Mouse (Mus musculus): ENCODE measurements around the gene Ccdc97.

The Ccdc97 gene

DNA sequence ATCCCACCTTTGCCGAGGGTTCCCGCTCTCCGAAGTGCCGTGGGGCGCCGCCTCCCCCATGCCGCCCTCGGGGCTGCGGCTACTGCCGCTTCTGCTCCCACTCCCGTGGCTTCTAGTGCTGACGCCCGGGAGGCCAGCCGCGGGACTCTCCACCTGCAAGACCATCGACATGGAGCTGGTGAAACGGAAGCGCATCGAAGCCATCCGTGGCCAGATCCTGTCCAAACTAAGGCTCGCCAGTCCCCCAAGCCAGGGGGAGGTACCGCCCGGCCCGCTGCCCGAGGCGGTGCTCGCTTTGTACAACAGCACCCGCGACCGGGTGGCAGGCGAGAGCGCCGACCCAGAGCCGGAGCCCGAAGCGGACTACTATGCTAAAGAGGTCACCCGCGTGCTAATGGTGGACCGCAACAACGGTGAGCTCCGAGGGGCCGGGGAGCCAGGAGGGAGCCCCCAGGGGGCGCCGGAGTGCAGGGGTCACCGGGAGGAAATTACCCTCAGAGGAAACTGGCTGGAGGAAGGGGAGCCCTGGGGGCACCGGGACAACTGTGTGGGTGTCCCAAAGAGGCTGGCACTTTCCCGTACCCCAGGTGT lies 31.0 kb downstream of the Ccdc97 start:
- DNase-seq, result no peak

DNA sequence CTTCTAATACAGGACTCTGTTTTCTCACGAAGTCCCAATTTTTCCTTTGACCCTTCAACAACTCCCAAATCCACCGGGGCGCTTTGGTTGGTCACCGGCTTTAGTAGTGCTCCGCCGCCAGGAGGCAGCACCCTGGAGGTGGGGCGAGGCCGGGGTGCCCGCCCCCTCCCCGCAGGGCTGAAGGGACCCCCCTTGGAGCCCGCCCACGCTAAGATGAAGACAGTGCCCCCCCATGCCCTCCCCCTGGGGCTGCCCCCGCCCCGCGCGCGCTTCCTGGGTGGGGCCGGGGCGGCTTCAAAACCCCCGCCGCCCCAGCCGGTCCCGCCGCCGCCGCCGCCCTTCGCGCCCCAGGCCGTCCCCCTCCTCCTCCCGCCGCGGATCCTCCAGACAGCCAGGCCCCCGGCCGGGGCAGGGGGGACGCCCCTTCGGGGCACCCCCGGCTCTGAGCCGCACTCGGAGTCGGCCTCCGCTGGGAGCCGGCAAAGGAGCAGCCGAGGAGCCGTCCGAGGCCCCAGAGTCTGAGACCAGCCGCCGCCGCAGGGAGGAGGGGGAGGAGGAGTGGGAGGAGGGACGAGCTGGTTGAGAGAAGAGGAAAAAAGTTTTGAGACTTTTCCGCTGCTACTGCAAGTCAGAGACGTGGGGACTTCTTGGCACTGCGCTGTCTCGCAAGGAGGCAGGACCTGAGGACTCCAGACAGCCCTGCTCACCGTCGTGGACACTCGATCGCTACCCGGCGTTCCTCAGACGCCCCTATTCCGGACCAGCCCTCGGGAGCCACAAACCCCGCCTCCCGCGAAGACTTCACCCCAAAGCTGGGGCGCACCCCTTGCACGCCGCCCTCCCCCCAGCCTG lies 32.0 kb downstream of the Ccdc97 start, which contains the start of gene Tgfb1:
Gene Tgfb1, plus strand, starts transcription at position 323 of the 852 bp plus-strand sequence.
- no peak for DNase-seq

DNA sequence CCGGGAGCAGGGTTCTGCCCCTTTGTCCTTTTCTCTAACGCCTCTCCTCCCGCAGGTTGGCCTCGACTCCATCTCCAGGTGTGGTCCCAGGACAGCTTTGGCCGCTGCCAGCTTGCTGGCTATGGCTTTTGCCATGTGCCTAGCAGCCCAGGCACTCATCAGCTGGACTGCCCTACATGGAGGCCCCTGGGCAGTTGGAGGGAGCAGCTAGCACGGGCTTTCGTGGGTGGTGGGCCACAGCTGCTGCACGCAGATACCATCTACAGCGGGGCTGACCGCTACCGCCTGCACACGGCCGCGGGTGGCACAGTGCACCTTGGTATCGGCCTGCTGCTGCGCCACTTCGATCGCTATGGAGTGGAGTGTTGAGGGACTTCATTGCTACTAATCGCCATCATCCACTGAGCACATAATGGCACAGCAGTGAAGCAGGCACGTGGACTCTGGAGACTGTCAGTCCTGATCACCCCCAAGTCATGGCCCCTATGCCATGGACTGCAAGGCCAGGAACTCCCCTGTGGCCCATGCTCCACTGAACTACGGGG lies 32.9 kb downstream of the Ccdc97 start:
- no peak for DNase-seq

DNA sequence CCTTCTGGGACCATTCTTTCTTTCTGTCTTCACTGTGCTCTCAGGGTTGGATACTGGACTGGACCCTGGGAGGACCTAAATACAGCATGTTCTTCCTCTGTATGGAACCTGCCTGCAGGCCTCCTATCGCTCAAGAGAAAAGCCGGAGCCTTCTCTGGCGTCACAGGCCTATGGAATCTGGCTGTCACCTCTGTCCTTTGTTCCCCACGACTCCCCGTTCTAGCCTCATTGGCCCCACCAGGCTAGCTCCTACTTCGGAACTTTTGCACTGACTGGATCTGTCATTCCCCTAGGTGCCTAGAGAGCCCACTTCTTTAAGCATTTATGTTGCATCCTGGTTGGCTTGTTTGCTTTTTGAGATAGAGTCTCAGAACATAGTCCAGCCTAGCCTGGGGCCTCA lies 34.2 kb downstream of the Ccdc97 start:
- no peak for DNase-seq

DNA sequence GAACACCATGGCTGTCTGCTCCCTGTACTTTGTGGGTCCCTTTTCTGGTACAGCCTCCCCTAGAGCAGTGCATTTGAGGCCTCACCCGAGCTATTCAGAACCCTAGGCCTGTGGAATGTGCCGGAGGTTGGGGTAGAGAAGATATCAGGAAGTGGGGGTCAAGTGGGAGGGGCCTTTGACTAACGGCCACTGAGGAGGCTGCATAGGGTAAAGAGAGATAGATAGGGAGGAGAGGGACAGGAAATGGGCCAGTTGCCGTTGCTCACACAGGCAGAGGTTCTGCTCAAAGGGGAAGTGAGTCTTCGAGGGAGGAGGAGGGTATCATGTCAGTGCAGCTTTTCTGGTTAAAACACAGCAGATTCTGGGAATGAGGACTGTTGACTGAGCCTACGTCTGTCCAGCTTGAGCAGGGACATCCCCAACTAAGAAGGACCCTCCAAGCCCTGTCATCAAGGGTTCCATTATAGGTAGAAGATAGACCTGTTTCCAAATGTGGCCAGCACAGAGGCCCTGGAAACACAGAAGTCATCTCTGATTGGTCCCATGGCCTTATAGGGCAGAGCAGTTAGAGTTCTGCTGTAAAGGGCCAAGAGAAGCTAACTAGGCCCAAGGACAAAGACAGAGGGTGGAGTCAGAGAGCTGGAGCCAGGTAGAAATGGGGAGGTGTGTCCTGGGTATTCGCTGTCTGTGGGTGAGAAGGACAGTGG lies 35.3 kb downstream of the Ccdc97 start:
- no peak for DNase-seq

DNA sequence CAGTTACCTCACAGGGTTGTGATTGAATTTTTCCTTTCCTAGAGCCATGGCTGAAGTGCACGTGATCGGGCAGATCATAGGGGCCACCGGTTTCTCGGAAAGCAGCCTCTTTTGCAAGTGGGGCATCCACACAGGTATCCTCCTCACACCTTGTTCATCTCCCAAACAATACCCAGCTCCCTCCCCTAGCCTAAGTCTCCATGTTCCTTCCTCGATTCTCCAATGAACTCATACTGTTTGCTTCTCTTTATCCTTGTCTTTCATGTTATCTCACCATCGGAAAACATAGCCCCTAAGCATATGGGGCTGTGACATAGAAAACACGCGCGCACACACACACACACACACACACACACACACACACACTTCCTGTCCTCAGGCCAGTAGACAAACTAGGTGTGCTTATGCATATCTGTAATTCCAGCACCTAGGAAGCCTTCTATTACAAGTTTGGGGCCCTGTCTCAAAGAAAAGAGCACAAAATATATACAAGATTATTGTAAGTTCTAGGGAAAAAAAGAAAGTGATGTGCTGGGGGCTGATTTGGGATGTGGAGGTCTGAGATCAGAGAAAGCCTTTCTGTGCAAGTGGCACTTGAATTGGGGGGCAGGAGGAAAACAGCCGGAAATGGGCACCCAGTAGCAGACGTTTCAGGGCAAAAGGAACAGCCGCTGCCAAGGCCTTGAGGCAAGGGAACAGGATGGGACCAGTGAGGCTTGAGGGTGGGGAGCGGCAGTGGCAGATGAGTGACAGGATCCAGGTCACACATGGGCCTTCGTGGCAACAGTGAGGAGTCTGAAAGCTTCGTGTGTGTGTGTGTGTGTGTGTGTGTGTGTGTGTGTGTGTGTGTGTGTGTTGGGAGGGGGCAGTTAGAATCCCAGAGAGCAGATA lies 37.3 kb downstream of the Ccdc97 start:
- no peak for DNase-seq

DNA sequence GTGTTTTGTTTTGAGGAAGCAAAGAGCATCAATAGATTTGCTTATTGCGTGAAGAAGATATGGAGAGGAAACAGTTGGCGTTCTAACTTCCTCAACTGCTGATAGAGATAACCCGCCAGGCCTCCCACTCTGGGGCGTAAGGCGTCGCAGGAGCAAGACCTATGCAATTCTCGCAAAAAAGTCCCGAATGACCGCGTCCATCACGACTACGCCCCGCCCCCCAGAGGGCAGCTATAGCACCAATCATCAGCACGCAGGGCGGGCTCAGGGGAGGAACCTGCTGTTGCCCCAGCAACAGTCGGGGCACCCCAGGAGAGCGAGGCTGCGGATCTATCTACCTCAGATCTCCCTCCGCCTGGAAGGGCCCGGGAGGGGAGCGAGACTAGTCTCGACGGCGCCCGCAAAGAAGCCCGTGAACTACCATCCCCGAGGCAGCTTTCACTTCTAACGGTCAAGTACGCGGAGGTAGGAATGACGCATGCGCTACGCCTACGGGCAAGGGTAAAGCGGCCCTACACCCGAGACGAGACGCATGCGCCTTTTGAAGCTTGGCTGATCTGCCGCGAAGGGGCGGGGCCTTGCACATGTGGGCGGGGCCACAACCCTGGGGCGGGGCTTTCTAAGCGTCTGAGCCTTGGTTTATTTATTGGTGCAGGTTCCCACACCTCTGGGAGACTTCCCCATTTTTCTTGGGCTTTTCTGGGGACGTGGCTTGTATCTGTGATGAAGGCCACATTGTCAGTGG lies 38.2 kb downstream of the Ccdc97 start, which contains the start of gene B9d2:
Gene B9d2, plus strand, starts transcription at position 267 of the 745 bp plus-strand sequence.
- peak; percentile 92 for DNase-seq

DNA sequence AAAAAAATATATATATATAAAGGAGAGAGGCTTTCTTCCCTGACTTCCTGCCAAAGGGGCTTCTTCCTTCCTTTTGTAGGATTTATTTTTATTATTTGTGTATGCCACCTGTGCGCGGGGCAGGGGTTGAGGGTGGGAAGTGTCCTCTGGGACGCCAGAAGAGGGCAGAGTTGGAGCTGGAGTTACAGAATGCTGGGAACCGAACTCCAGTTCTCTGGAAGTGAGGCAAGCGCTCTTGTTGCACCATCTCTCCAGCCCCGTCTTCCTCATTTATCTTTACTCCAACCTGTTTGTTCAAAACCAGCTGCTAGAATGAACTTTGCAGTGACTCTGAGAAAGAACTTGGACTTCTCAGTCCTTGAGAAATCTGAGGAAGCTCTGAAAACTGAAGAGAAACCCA lies 38.9 kb downstream of the Ccdc97 start:
- no peak for DNase-seq

DNA sequence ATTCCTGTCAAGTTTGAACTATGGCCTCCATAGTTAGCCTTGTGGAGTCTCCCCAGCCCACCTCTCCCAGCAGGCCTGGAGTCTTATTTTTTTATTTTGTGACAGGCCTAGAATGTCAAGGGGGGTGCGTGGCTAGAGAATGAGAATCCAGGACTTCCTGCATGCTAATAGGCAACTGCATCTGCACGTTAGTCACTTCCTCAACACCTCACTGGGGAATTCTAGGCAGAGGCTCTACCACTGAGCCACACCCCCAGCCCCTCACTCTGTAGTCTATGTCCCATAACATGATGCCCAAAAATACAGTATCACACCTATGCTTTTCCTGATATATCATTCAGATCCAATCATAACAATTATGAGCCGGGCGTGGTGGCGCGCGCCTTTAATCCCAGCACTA lies 41.9 kb downstream of the Ccdc97 start:
- DNase-seq, result no peak

DNA sequence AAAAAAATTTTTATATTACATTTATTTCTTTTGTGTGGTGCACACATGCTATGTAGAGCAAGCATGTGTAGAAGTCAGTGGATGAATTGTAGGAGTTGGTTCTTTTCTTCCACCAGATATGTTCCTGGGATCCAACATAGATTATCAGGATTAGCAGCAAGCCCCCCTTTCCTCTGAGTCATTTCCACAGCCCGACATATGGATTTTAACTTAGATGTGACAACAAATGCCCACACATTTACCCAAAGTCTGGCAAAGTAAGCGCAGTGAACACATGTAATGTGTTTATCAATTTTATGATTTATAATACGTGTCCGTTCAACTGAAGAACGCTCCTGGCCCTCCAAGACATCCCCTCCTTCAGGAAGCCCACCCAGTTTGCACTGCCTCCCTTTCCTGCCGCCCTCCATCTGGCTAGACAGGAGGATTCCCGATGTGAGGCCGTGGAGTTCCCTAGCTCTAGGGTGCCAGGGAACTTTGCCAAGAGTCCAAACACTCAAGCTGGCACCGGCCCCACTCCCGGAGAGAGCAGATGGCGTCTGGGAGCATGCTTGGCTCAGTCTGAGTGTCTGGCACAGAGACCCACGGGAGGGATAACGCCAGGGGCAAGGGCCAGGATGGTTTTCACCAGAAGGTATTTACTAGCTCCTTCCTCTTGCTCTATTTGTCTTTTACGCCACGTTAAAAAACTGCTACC lies 42.7 kb downstream of the Ccdc97 start:
- peak; percentile 90 for DNase-seq

DNA sequence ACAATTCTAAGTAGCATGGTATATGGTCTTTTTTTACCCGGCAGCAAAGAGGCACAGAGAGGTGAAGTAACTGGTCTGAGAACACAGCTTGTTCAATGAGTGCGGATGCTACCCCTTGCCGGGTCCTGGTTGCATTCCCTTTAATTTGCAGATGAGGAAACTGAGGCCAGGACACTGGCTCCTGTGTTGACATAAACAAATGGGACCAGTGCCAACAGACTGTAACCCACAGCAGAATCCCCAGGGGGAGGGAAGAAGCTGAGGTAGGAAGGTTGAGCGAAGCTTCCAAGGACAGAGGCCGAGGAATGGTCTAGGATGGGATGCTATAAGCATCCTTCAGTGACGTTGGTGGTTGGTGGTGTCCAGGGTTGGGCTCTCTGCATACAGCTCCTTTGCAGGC lies 43.5 kb downstream of the Ccdc97 start:
- DNase-seq, result no peak

DNA sequence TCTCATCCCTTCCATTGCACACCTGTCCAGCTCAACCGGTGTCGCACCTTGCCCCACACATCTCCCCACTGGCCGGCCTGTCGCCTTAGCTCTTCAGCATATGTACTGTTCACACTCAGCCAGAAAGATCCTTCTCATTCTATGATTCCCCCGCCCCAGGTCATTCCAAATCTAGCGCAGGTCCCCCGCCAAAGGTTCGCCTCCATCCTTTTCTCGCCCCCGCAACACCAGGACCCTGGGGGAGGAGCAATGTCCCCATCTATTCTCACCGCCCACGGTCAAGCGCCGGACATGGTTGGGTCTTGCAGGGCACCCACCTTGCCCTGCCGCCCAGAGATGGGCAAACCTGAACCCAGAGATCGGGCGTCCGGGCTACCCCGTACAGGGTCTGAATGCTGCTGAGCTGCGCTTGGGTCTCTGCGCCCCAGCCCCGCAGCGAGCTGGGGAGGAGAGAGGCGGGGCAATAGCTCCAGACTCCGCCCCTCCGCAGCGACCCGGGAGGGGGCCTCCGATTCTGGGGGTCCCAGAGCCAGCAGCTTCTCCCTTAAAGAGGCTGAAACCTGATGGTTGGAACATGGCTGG lies 44.1 kb downstream of the Ccdc97 start, which contains the start of gene Tmem91:
Gene Tmem91, minus strand, starts transcription at position 448 of the 582 bp plus-strand sequence.
- no peak for DNase-seq

DNA sequence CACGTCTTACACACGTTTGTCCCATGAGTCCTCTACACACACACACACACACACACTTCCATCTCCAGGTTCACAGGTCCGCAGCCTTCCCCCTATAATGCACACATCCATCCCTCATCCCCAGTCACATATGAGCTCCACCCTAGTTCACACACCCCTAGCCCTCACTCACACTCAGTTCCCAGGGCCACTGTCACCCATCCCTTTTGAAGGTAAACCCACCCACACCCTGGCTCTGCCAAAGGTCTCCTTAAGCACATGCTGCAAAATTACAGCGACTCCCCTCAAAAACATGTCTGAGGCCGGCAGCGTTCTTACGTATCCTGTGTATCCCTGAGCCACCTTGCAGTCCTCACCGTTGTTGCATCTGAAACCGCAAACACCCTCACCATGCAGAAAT lies 44.6 kb downstream of the Ccdc97 start:
- no peak for DNase-seq

DNA sequence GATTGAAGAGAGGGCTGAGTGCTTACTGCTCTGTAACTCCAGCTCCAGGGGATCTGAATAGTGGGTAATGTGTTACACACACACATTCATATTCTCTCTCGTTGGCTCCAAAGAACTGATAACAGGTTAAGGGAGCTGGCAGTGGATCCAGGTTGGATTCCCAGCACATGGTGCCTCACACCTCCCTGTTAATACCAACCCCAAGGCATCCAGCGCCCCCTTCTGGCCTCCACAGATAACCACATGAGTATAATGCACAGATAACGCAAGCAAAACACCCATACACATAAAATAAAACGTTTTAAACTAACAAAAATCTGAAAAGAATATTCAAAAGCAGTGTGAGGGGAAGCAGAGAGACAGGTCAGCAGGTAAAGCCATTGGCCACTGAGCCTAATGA lies 46.4 kb downstream of the Ccdc97 start:
- DNase-seq, result no peak

DNA sequence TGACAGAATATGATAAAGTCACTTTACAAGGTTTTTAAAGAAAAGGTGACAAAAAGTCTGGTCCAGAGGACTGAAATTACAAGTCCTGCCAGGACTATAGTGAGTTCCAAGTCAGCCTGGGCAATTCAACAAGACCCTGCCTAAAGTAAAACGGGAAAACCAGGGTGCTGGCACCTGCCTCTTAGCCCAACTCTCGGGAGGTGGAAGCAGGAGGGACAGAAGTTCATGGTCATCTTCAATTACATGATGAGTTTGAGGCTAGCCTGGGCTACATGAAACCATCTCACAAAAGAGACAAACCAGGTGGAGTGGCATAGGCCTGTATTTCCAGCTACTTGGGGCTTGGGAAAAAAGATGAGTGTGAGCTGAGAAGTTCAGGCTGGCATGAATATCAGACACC lies 47.2 kb downstream of the Ccdc97 start:
- no peak for DNase-seq

DNA sequence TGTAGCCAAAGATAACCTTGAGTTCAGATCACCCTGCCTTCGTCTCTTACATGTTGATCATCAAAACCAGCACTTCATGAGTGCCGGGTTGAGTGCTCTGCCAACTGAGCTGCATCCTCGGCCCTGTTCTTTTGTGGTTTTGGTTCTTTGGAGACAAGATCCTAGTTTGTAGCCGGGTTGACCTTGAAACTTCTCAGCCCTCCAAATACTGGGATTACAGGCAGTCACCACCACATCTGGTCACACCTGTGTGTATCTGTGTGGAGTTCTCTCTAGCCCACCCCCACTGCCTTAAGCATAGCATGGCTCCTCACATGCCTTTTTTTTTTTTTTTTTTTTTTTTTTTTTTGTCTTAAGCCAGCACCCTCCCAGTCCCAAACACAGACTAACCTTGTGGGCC lies 48.8 kb downstream of the Ccdc97 start:
- DNase-seq, result no peak

DNA sequence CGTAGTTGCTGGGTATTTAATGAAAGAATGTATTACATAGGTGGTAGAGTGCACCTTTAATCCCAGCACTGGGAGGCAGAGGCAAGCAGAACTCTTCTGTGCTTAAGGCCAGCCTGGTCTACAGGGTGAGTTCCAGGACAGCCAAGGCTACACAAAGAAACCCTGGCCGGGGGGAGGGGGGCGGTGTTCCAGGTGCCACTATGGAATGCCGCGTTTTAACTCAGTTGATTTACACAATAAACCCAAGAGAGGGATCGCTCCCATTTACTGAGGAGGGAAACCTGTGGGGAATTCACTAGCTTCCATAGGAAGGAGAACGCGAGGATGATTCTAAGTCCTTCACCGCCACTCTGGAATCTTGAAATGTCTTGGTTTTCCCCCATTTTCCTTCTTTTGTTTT lies 49.3 kb downstream of the Ccdc97 start:
- DNase-seq, result no peak

DNA sequence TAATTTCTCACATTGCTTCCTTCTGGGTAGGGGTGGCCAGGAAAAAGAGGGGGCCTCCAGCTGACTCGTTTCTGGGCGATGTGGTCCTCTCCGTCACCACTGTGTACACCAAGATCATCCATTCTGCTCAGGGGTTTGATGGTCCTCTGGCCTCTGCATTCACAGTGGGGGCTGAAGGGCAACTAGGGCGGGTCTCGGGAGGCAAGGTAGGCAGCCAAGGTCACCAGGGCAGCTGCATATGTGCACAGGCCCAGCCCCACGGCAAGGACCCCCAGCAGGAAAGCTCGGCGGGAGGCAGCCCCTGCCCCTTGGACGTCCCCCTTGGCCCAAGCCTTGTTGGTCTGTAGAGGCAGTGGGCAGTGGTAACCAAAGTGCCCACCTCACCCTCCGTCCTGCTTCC lies 49.7 kb downstream of the Ccdc97 start:
- DNase-seq, result no peak

DNA sequence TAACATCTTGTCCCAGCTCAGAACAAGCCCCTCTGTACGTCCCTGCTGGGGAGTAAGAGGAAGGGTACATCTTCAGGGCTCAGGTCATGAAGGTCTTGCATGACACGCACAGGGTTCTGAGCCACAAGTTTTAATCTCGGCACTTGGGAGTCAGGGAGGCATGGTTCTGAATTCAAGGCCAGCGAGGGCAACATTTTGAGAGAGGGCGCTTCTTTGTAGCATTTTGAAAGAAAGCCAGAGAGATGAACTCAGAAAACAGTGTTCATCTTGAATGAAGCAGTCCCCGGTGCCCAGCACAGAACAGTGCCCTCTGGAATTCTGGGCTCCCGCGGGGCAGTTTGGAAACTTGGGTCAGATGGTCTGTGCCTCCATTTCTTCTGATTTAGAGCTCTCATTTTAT lies 52.5 kb downstream of the Ccdc97 start:
- no peak for DNase-seq
